Mouse (Mus musculus): Measurements from ENCODE around the gene Ankfy1. TPM values are rescaled to one million over a fixed set of nuclear protein-coding genes. Genes with fewer than 3 reads are reported as not detected.
A peak's percentile ranks its signal among the peaks of the same experiment; 100 is the strongest.
"Not testable (repeated sequence)": the region's sequence is repeated elsewhere in the genome, so short reads cannot be mapped to it uniquely, and the experiment has no call there.

Ankfy1 gene
- polyA plus RNA-seq, 1 experiment from 2014 or later, result 24.6 TPM

DNA sequence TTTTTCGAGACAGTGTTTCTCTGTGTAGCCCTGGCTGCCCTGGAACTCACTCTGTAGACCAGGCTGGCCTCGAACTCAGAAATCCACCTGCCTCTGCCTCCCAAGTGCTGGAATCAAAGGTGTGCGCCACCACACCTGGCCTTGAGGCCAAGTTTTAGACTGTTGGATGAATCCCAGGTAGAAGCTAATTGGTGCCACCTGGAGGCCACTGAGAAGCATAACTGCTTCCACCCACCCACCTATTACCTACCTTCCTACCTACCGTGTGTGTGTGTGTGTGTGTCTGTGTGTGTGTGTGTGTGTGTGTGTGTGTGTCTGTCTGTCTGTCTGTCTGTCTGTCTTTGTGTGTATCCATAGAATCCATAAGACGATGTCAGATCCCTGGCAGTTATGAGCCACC lies 47.7 kb downstream of the Ankfy1 start:
- not testable (repeated sequence) for H3K27me3 ChIP-seq (ENCODE audit: insufficient read depth, low read length); H3K4me1 ChIP-seq (ENCODE audit: insufficient read depth, low read length); H3K9ac ChIP-seq (replicated peaks; ENCODE audit: low read length); H3K4me2 ChIP-seq (replicated peaks; ENCODE audit: low read depth, low read length); ATAC-seq (ENCODE audit: low FRiP score, low TSS enrichment); H3K9me3 ChIP-seq (ENCODE audit: low read length); H3K27ac ChIP-seq (ENCODE audit: low read length); H3K4me3 ChIP-seq (ENCODE audit: low read length)
- WGBS, result 89% methylated on average over 5 of the region's 5 CpGs
- H3K36me3 ChIP-seq (ENCODE audit: insufficient read depth, low read length), result peaks cover 44% of the 10 kb centered on the region

DNA sequence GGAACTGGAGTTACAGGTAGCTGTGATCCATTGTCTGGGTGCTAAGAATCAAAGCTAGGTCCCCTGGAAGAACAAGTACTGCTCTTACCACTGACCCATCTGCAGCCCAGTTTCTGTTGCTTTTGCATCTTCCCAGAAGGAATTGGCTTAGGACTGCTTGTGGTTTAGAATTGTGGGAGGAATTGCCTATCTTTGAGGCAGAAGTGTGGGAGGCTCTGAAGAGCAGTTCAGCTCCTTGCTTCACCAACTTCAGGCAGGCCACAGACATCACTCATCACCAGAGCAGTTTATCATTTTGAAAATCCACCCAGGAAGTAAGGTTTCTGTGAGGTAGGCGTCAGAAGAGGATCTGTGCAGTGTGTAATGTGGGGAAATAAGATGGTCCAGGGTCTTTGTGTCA lies 49.2 kb downstream of the Ankfy1 start:
- no peak overlapping the region for H3K27ac ChIP-seq (ENCODE audit: low read length)
- peaks cover 37% of the 10 kb centered on the region for H3K36me3 ChIP-seq (ENCODE audit: insufficient read depth, low read length)
- no peak overlapping the region for H3K4me2 ChIP-seq (replicated peaks; ENCODE audit: low read depth, low read length)
- no peak overlapping the region for H3K9ac ChIP-seq (replicated peaks; ENCODE audit: low read length)
- 81% methylated on average over 1 of the region's 1 CpGs for WGBS
- no peaks in the 10 kb centered on the region for H3K9me3 ChIP-seq (ENCODE audit: low read length)
- no peaks in the 10 kb centered on the region; the same call in 1 of the 2 replicates for H3K4me1 ChIP-seq (ENCODE audit: insufficient read depth, low read length)
- no peak for ATAC-seq (ENCODE audit: low FRiP score, low TSS enrichment)
- no peaks in the 10 kb centered on the region for H3K27me3 ChIP-seq (ENCODE audit: insufficient read depth, low read length)
- H3K4me3 ChIP-seq (ENCODE audit: low read length), result no peak overlapping the region

DNA sequence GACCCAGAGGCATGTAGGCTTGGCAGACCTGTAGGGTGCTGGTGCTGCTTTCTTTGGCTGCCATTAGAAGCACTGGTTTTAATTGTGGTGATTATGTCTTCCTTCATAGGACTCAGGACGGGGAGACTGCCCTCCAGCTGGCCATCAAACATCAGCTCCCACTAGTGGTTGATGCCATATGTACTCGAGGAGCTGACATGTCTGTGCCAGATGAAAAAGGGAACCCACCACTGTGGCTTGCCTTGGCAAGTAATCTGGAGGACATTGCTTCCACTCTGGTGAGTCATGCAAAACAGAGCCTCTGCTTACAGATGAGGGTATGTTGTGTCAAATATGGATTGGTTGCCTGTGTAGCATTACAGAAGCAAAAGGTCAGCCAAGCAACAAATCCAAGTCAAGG lies 62.1 kb downstream of the Ankfy1 start:
- H3K4me1 ChIP-seq (ENCODE audit: insufficient read depth, low read length), result no peaks in the 10 kb centered on the region
- ATAC-seq (ENCODE audit: low FRiP score, low TSS enrichment), result no peak
- H3K27me3 ChIP-seq (ENCODE audit: insufficient read depth, low read length), result no peaks in the 10 kb centered on the region
- no peak overlapping the region for H3K27ac ChIP-seq (ENCODE audit: low read length)
- WGBS, result 46% methylated on average over 2 of the region's 2 CpGs
- H3K36me3 ChIP-seq (ENCODE audit: insufficient read depth, low read length), result peaks cover 74% of the 10 kb centered on the region
- H3K4me2 ChIP-seq (replicated peaks; ENCODE audit: low read depth, low read length), result no peak overlapping the region
- H3K4me3 ChIP-seq (ENCODE audit: low read length), result no peak overlapping the region
- no peaks in the 10 kb centered on the region for H3K9me3 ChIP-seq (ENCODE audit: low read length)
- no peak overlapping the region for H3K9ac ChIP-seq (replicated peaks; ENCODE audit: low read length)

DNA sequence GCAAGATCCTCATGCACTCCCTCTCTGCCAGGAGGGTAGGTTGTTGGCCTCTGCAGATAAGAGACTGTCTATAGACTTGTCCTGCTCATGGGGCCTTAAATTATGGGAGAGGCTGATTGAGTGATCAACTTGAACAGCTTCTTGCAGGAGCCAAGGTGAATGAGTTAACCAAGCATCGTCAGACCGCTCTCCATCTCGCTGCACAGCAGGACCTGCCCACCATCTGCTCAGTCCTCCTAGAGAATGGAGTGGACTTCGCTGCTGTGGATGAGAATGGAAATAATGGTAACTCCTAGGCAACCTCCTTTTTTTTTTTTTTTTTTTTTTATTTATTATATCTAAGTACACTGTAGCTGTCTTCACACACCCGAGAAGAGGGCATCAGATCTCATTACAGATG lies 68.5 kb downstream of the Ankfy1 start:
- Histone ChIP-seq H3K4me1 (ENCODE audit: insufficient read depth, low read length) (no peaks in the 10 kb centered on the region), H3K9ac (replicated peaks; ENCODE audit: low read length) (no peak overlapping the region), H3K27me3 (ENCODE audit: insufficient read depth, low read length) (no peaks in the 10 kb centered on the region), H3K4me3 (ENCODE audit: low read length) (no peak overlapping the region), H3K36me3 (ENCODE audit: insufficient read depth, low read length) (peaks cover 80% of the 10 kb centered on the region), H3K27ac (ENCODE audit: low read length) (no peak overlapping the region), H3K9me3 (ENCODE audit: low read length) (no peaks in the 10 kb centered on the region), H3K4me2 (replicated peaks; ENCODE audit: low read depth, low read length) (no peak overlapping the region)
- 95% methylated on average over 5 of the region's 5 CpGs for WGBS
- no peak for ATAC-seq (ENCODE audit: low FRiP score, low TSS enrichment)

DNA sequence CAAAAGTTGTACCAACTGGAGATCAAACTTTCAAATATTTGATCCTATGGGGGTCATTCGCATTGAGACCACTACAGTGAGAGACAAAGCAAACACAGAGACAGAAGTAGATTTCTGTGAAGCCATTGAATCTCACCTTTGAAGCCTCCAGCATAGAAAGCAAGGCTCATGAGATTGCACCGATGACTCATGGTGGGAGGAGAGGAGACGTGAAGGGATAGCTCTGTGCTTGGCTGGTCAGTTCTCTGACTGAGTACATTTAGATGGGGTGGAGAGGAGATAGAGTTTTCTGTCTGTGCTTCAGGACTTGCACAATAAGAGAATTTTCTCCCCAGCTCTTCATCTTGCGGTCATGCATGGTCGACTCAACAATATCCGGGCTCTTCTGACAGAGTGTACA lies 69.8 kb downstream of the Ankfy1 start:
- Histone ChIP-seq H3K4me3 (ENCODE audit: low read length) (no peak overlapping the region), H3K9me3 (ENCODE audit: low read length) (no peaks in the 10 kb centered on the region), H3K4me2 (replicated peaks; ENCODE audit: low read depth, low read length) (no peak overlapping the region), H3K4me1 (ENCODE audit: insufficient read depth, low read length) (no peaks in the 10 kb centered on the region), H3K27me3 (ENCODE audit: insufficient read depth, low read length) (no peaks in the 10 kb centered on the region), H3K27ac (ENCODE audit: low read length) (no peak overlapping the region), H3K36me3 (ENCODE audit: insufficient read depth, low read length) (peaks cover 80% of the 10 kb centered on the region), H3K9ac (replicated peaks; ENCODE audit: low read length) (no peak overlapping the region)
- 85% methylated on average over 6 of the region's 6 CpGs for WGBS
- no peak for ATAC-seq (ENCODE audit: low FRiP score, low TSS enrichment)

DNA sequence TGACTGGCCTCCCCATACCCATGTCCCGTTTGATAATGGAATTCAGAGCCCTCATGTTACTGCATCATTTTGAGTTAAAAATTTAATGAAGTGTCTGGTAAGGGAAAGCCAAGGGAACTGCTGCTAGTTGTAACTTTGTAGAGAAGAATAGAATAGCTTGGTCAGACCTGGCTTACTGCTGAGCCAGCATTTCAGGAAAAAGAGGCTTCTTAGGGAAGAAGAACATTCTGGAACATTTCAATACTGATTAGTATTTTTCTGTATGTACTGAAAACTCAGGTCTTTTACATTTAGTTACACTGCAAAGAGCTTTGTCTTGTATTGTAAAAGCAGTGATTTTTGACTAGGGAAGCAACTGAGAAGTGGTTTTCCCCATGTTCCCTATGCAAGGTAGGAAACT lies 71.0 kb downstream of the Ankfy1 start:
- no peak for ATAC-seq (ENCODE audit: low FRiP score, low TSS enrichment)
- Histone ChIP-seq H3K9ac (replicated peaks; ENCODE audit: low read length) (no peak overlapping the region), H3K27me3 (ENCODE audit: insufficient read depth, low read length) (no peaks in the 10 kb centered on the region), H3K9me3 (ENCODE audit: low read length) (no peaks in the 10 kb centered on the region), H3K36me3 (ENCODE audit: insufficient read depth, low read length) (peaks cover 74% of the 10 kb centered on the region), H3K4me2 (replicated peaks; ENCODE audit: low read depth, low read length) (no peak overlapping the region), H3K27ac (ENCODE audit: low read length) (no peak overlapping the region), H3K4me3 (ENCODE audit: low read length) (no peak overlapping the region), H3K4me1 (ENCODE audit: insufficient read depth, low read length) (no peaks in the 10 kb centered on the region)
- 83% methylated on average over 1 of the region's 1 CpGs for WGBS

DNA sequence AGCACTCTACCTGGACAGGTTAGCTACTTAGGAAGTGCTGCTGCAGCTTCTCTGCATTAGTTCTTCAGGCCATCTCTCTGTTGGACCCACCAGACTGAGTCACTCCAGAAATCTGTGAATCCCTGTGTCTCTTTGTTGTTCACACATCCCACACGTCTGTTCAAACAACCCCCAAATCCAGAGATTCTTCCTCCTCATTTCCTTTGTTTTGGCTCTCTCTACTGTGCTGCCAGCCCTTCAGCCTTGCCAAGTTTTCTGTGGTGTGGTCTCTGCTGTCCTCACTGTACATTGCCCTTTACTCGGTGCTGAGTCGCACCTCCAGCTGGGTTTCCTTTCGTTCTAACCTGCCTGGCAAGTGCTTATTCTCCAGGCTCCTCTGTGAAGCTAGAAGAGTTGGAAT lies 74.5 kb downstream of the Ankfy1 start:
- H3K4me3 ChIP-seq (ENCODE audit: low read length), result no peak overlapping the region
- no peaks in the 10 kb centered on the region for H3K4me1 ChIP-seq (ENCODE audit: insufficient read depth, low read length)
- no peak overlapping the region for H3K9ac ChIP-seq (replicated peaks; ENCODE audit: low read length)
- peaks cover 62% of the 10 kb centered on the region for H3K36me3 ChIP-seq (ENCODE audit: insufficient read depth, low read length)
- H3K4me2 ChIP-seq (replicated peaks; ENCODE audit: low read depth, low read length), result no peak overlapping the region
- no peak for ATAC-seq (ENCODE audit: low FRiP score, low TSS enrichment)
- H3K9me3 ChIP-seq (ENCODE audit: low read length), result no peaks in the 10 kb centered on the region
- WGBS, result 85% methylated on average over 4 of the region's 4 CpGs
- no peak overlapping the region for H3K27ac ChIP-seq (ENCODE audit: low read length)
- no peaks in the 10 kb centered on the region for H3K27me3 ChIP-seq (ENCODE audit: insufficient read depth, low read length)

DNA sequence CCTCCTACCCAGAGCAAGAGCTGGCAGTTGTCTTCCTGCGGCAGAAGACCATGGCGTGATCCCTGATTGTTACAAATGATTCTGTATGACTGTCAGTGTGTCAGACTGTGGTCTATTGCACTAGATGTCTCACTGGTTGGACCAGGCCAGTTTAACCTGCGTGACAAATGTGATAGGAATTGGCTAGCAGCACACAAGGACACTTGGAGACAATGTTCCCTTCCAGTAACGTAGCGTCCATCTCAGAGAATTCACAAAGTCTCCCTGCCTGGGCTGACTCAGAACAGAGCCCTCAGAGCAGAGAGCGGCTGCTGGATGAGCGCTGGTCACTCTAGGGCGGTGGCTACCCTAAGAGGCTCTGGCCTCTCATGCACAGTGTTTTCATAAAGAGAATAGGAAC lies 77.9 kb downstream of the Ankfy1 start:
- H3K27me3 ChIP-seq (ENCODE audit: insufficient read depth, low read length), result no peaks in the 10 kb centered on the region
- H3K27ac ChIP-seq (ENCODE audit: low read length), result peak overlapping the region; percentile 34; the same call in 1 of the 2 replicates
- no peaks in the 10 kb centered on the region for H3K4me1 ChIP-seq (ENCODE audit: insufficient read depth, low read length)
- H3K4me3 ChIP-seq (ENCODE audit: low read length), result no peak overlapping the region
- H3K9me3 ChIP-seq (ENCODE audit: low read length), result no peaks in the 10 kb centered on the region
- no peak for ATAC-seq (ENCODE audit: low FRiP score, low TSS enrichment)
- WGBS, result 85% methylated on average over 8 of the region's 8 CpGs
- H3K9ac ChIP-seq (replicated peaks; ENCODE audit: low read length), result no peak overlapping the region
- H3K36me3 ChIP-seq (ENCODE audit: insufficient read depth, low read length), result peaks cover 39% of the 10 kb centered on the region
- no peak overlapping the region for H3K4me2 ChIP-seq (replicated peaks; ENCODE audit: low read depth, low read length)

DNA sequence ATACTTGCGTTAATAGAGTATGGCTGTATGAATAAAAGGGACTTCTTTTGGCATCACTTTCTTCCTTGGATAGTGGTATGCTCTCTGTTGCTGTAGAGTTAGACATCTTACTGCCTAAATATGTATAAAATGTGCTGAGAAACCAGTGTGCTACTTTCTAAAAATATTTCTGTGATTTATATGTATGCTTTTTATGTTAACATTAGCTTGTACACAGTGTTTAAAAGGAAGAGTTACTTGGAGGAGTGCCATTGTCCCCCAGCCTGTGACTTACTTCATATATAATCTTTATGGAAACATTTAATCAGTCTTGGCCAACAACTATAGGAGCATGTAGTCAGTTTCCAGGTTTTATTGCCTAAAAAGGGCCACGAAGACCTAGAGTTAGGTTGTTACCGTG lies 79.3 kb downstream of the Ankfy1 start:
- 83% methylated on average over 3 of the region's 3 CpGs for WGBS
- no peaks in the 10 kb centered on the region for H3K27me3 ChIP-seq (ENCODE audit: insufficient read depth, low read length)
- no peak overlapping the region for H3K27ac ChIP-seq (ENCODE audit: low read length)

DNA sequence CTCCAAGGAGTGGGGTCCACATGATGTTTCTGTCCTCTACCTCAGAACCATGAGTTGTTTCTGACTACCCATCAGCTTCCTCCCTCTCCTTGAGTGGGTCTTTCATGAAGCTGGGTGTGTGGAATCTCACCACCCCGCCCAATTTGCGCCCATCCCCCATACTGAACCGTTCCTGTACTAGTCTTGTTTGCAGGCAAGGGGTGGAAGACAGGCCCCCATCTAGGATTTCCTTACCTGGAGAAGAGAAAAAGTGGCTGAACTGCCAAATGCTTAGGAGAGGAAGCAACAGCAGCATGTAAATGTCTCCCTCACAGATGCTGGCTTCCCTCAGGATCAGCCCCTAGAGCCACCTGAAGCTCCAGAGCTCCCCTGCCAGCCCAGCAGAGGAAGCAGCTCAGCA lies 80.5 kb downstream of the Ankfy1 start:
- WGBS, result 95% methylated on average over 3 of the region's 3 CpGs
- ATAC-seq (ENCODE audit: low FRiP score, low TSS enrichment), result no peak

More for the DNA sequence above, 79.3 kb downstream of the Ankfy1 start:
- Histone ChIP-seq H3K4me1 (ENCODE audit: insufficient read depth, low read length) (no peaks in the 10 kb centered on the region), H3K4me3 (ENCODE audit: low read length) (no peak overlapping the region), H3K36me3 (ENCODE audit: insufficient read depth, low read length) (peaks cover 28% of the 10 kb centered on the region), H3K9ac (replicated peaks; ENCODE audit: low read length) (no peak overlapping the region), H3K4me2 (replicated peaks; ENCODE audit: low read depth, low read length) (no peak overlapping the region), H3K9me3 (ENCODE audit: low read length) (no peaks in the 10 kb centered on the region)
- ATAC-seq (ENCODE audit: low FRiP score, low TSS enrichment), result no peak

DNA sequence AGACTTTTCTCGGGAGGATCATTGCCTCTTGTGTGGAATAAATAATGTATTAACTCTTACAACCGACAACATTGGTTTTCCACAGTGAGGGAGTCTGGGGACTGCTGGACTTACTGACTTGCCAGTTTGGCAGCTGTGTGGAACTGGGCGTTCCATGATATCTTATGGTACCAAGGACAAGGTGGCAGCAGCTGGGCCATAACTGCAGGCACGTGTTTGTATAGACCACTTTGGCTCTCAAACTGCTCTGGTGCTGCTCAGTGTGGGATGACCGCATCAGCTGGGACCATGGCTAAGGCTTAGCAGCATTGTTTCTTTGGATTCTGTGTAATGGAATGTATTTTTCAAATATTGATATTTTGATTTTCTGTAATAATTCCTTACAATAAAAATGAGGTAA lies 81.0 kb downstream of the Ankfy1 start:
- H3K36me3 ChIP-seq (ENCODE audit: insufficient read depth, low read length), result peaks cover 20% of the 10 kb centered on the region
- H3K27me3 ChIP-seq (ENCODE audit: insufficient read depth, low read length), result no peaks in the 10 kb centered on the region
- H3K4me1 ChIP-seq (ENCODE audit: insufficient read depth, low read length), result no peaks in the 10 kb centered on the region
- no peak for ATAC-seq (ENCODE audit: low FRiP score, low TSS enrichment)
- no peak overlapping the region for H3K9ac ChIP-seq (replicated peaks; ENCODE audit: low read length)
- no peak overlapping the region for H3K4me2 ChIP-seq (replicated peaks; ENCODE audit: low read depth, low read length)
- no peak overlapping the region for H3K27ac ChIP-seq (ENCODE audit: low read length)
- H3K4me3 ChIP-seq (ENCODE audit: low read length), result no peak overlapping the region
- no peaks in the 10 kb centered on the region for H3K9me3 ChIP-seq (ENCODE audit: low read length)
- 83% methylated on average over 5 of the region's 5 CpGs for WGBS

More for the DNA sequence above, 80.5 kb downstream of the Ankfy1 start:
- Histone ChIP-seq H3K27ac (ENCODE audit: low read length) (no peak overlapping the region), H3K27me3 (ENCODE audit: insufficient read depth, low read length) (no peaks in the 10 kb centered on the region), H3K9ac (replicated peaks; ENCODE audit: low read length) (no peak overlapping the region), H3K4me2 (replicated peaks; ENCODE audit: low read depth, low read length) (no peak overlapping the region), H3K9me3 (ENCODE audit: low read length) (no peaks in the 10 kb centered on the region), H3K36me3 (ENCODE audit: insufficient read depth, low read length) (peaks cover 20% of the 10 kb centered on the region), H3K4me1 (ENCODE audit: insufficient read depth, low read length) (no peaks in the 10 kb centered on the region), H3K4me3 (ENCODE audit: low read length) (no peak overlapping the region)
